Mouse (Mus musculus) embryonic stem cell, embryonic (primary cell): Measurements from ENCODE around the gene Atcay.

Source experiments
- CTCF ChIA-PET, 4 experiments: fragments of 300-600 bp in 2 of 4; fragments of 350-600 bp in 2 of 4; sonication (Branson Sonifier 250); formaldehyde crosslinking; loops; one replicate each; lab custom pipeline; 2022; ENCODE audit warnings: inconsistent platforms in 2 of 4; lab: Charles Lee
- POLR2A ChIA-PET, 4 experiments: fragments of 300-600 bp in 2 of 4; fragments of 350-600 bp in 2 of 4; sonication (Branson Sonifier 250); formaldehyde crosslinking; loops; one replicate each; lab custom pipeline; 2022; ENCODE audit warnings: antibody characterized with exemption in 4 of 4, inconsistent platforms in 1 of 4; lab: Charles Lee

The Atcay gene

GRCm38 (mm10) chr10:81229735-81230437 lies 747 bp downstream of the Atcay start:
- ChIA-PET POLR2A (interaction anchor here (0.5 to 2.1 kb wide), 12 partner anchors 9 to 524 kb away, joined by 3 to 9 read pairs (median 3); partner anchors contain the start of genes Eef2 (in 1 of the 4), Hmg20b (in 1 of the 4) and Tjp3 (in 1 of the 4)), CTCF (interaction anchor here (0.6 to 4.2 kb wide), 27 partner anchors 10 to 1021 kb away, joined by 3 to 37 read pairs (median 8); partner anchors contain the start of genes Apba3 (in 1 of the 4), Mrpl54 (in 1 of the 4), Pip5k1c (in 1 of the 4) and Tjp3 (in 1 of the 4))

DNA sequence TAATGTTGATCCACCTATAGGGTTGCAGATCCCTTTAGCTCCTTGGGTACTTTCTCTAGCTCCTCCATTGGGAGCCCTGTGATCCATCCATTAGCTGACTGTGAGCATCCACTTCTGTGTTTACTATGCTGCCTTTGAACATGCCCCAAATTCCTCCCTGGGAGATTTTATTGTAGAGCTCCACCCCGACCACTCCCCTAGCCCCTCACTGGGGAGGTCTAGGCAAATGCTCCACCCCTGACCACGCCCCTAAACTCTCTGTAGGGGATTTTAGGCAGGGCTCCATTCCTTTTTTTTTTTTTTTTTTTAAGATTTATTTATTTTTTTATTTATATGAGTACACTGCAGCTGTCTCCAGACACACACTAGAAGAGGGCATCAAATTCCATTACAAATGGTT lies 6.9 kb downstream of the Atcay start:
- CTCF ChIA-PET: interaction anchor here (0.5 to 2.5 kb wide), 21 partner anchors 8 to 477 kb away, joined by 3 to 16 read pairs (median 4); partner anchors contain the start of genes Pip5k1c (in 1 of the 4) and Zfr2 (in 1 of the 4)
- POLR2A ChIA-PET: interaction anchor here (0.6 to 2.5 kb wide), 22 partner anchors 9 to 294 kb away, joined by 3 to 9 read pairs (median 4); partner anchors contain the start of genes Eef2 (in 1 of the 4), Map2k2 (in 1 of the 4), Matk (in 1 of the 4) and Zfr2 (in 1 of the 4)

- ChIA-PET POLR2A (interaction anchor here in 1 of 4 experiments (0.8 to 1.7 kb wide), 3 partner anchors 10 to 81 kb away, joined by 3 to 4 read pairs (median 4); no protein-coding TSS in a partner anchor), CTCF (interaction anchor here in 2 of 4 experiments (0.6 to 4.5 kb wide), 5 partner anchors 9 to 85 kb away, joined by 3 to 21 read pairs (median 4); partner anchors contain the start of gene Atcay (in 1 of the 2))
Observed at GRCm38 (mm10) chr10:81221402-81222015, 9.1 kb downstream of the Atcay start.

GRCm38 (mm10) chr10:81217964-81218363 lies 12.7 kb downstream of the Atcay start:
- POLR2A ChIA-PET: interaction anchor here in 2 of 4 experiments (0.6 to 1.7 kb wide), 6 partner anchors 10 to 184 kb away, joined by 3 to 6 read pairs (median 3); no protein-coding TSS in a partner anchor
- CTCF ChIA-PET: interaction anchor here (0.5 to 4.5 kb wide), 22 partner anchors 8 to 333 kb away, joined by 3 to 21 read pairs (median 3); partner anchors contain the start of gene Atcay (in 2 of the 4)

GRCm38 (mm10) chr10:81217267-81217666 lies 13.4 kb downstream of the Atcay start:
- CTCF ChIA-PET: interaction anchor here (0.6 to 4.5 kb wide), 22 partner anchors 12 to 354 kb away, joined by 3 to 21 read pairs (median 3); partner anchors contain the start of genes Atcay (in 2 of the 4), Ncln (in 1 of the 4) and Pip5k1c (in 1 of the 4)
- POLR2A ChIA-PET: interaction anchor here in 3 of 4 experiments (0.6 to 1.7 kb wide), 7 partner anchors 11 to 184 kb away, joined by 3 read pairs; no protein-coding TSS in a partner anchor

DNA sequence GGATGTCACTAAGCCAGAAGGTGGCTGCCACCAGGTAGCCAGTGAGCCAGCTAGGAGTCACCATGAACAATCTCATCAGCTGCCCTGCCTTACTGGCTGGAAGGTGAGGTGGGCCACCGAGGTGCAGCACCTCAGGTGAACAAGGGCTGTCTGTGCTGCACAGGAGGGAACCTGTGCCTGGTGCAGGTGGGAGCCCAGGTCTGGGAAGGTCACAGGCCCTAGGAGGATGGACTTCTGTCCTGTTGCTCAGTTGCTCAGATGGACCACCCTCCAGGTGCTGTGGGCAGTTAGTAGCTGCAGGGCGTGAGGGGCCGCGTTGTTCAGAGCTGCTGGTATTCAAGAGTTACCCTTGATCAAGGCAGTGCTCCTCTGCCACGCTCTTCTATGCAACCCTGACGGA lies 13.8 kb downstream of the Atcay start:
- POLR2A ChIA-PET: interaction anchor here in 3 of 4 experiments (0.6 to 1.7 kb wide), 7 partner anchors 17 to 288 kb away, joined by 3 read pairs; no protein-coding TSS in a partner anchor
- CTCF ChIA-PET: interaction anchor here (0.6 to 3.1 kb wide), 22 partner anchors 13 to 355 kb away, joined by 3 to 11 read pairs (median 3); partner anchors contain the start of genes Atcay (in 1 of the 4), Ncln (in 1 of the 4) and Pip5k1c (in 1 of the 4)

DNA sequence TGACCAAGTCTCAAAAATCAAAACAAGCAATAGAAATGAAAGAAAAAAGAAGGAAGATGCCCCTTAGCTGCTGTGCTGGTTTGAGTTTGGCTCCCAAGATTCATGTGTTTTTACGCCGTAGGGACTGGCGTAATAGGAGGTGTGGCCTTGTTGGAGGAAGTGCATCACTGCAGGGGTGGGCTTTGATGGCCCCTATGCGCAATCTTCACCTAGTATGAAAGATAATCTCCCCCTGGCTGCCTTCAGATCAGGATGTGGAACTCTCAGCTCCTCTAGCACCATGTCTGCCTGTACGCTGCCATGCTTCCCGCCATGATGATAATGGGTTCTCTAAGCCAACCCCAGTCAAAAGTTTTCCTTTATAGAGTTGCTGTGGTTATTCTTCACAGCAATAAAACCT lies 14.4 kb downstream of the Atcay start:
- POLR2A ChIA-PET: interaction anchor here (0.6 to 1.7 kb wide), 7 partner anchors 15 to 287 kb away, joined by 3 to 7 read pairs (median 3); no protein-coding TSS in a partner anchor
- CTCF ChIA-PET: interaction anchor here (0.6 to 3.1 kb wide), 14 partner anchors 13 to 286 kb away, joined by 3 to 8 read pairs (median 3); partner anchors contain the start of genes Atcay (in 1 of the 4) and Matk (in 1 of the 4)

DNA sequence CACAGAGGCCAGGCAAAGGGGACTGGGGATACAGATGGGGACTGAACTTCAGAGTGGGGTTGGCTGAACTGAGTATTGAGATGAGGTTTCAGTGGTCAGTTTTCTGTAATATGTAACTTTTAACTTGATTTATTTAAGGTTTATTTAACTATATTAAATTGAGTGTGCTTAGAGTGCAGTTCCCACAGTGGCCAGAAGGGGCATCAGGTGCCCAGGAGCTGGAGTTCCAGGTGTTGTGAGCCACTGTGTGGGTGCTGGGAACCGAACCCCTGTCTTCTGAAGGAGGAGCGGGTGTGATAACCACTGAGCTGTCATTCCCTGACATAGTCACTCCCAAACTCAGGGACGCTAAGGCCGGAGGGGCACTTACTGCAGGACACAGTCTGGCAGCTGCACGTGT lies 20.5 kb downstream of the Atcay start:
- POLR2A ChIA-PET: interaction anchor here in 2 of 4 experiments (0.6 to 2.3 kb wide), 10 partner anchors 13 to 543 kb away, joined by 3 to 7 read pairs (median 3); partner anchors contain the start of genes Atcay (in 1 of the 2), Cactin (in 1 of the 2) and Pip5k1c (in 1 of the 2)

GRCm38 (mm10) chr10:81204137-81204536 lies 26.5 kb downstream of the Atcay start:
- POLR2A ChIA-PET: interaction anchor here in 1 of 4 experiments (1.0 to 1.2 kb wide), 3 partner anchors 10 to 20 kb away, joined by 3 to 5 read pairs (median 3); no protein-coding TSS in a partner anchor
- CTCF ChIA-PET: interaction anchor here (0.8 to 1.6 kb wide), 6 partner anchors 15 to 138 kb away, joined by 3 to 8 read pairs (median 4); partner anchors contain the start of gene Pip5k1c (in 1 of the 4)

More for the DNA sequence above, 20.5 kb downstream of the Atcay start:
- CTCF ChIA-PET: interaction anchor here (0.6 to 3.4 kb wide), 35 partner anchors 9 to 298 kb away, joined by 3 to 18 read pairs (median 3); partner anchors contain the start of genes Atcay (in 1 of the 4) and Pip5k1c (in 1 of the 4)

DNA sequence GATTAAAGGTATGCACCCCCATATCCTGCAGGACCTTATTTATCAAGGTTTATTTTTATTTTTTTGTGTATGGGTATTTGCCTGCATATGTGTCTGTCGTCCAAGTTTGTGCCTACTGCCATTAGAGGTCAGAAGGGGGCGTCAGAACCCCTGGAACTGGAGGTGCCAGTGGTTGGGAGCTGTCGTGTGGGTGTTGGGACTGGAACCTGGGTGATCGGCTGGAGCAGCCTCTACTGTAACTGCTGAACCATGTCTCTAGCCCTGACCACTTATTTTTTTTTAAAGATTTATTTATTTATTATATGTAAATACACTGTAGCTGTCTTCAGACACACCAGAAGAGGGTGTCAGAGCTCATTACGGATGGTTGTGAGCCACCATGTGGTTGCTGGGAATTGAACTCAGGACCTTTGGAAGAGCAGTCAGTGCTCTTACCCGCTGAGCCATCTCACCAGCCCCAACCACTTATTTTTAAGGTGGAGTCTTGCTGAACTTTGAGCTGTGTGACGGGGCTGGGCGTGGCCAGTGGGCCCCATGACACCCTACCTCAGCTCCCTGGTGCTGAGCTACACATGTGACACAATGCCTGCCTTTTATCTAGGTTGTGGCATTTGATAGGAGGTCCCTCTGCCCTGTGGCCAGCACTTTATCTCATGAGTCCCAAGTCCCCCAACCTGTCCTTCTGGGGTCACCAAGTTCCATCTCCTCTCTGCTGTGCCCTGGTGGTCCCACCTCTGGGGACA lies 27.5 kb downstream of the Atcay start:
- ChIA-PET POLR2A (interaction anchor here (0.7 to 1.2 kb wide), 8 partner anchors 9 to 262 kb away, joined by 3 to 5 read pairs (median 3); no protein-coding TSS in a partner anchor), CTCF (interaction anchor here (0.6 to 2.6 kb wide), 22 partner anchors 9 to 248 kb away, joined by 3 to 9 read pairs (median 4); partner anchors contain the start of gene Pip5k1c (in 2 of the 4))

DNA sequence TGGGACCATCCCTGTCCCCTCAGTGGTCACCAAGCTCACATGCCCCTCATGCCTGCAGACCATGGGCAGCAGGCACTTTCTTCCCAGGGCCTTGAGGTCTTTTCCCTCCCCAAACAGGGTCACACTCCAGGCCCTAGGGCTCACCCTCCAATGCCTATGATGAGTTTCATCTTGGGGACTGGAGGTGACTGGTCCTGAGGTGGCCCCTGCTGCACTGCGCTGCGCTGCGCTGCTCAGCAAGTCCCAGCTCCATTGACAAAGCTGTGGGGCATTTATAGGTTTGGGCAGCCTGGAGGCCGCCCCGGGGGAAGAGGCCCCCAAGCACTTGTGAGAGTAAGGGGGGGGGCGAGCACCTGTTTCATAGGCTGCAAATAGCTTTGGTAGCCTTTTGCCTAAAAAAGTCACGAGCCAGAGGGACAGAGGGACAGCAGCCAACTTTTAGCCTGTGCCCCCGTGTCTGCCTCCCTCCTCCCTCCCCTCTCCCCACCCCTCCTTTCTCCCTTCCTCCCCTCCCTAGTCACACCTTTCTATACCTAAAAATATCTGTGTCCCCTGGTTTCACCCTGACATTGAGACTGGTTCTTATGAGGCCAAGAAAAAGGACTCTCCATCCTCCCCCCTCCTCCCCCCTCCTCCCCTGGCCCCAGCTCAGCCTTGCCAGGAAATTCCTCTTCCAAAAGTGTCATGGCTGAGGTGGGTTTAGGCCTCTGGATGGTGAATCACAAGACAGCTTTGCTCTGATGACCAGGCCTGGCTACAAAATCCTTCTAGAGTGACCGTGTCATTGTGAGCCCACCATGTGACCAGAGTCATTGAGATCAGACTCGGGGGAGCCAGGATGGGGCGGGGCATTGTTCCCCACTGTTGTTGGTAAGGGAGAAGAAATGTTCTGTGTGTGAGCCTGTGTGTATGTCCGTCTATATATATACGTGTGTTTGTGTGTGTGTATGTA lies 28.6 kb downstream of the Atcay start, which contains the start of gene Nmrk2:
TSS of gene Nmrk2 (minus strand) at position 245 of the 952 bp plus-strand sequence.
- CTCF ChIA-PET: interaction anchor here (0.5 to 2.6 kb wide), 15 partner anchors 8 to 663 kb away, joined by 3 to 14 read pairs (median 3); partner anchors contain the start of genes Atp8b3 (in 1 of the 4), Fzr1 (in 1 of the 4), Pip5k1c (in 1 of the 4) and Zfr2 (in 1 of the 4)
- POLR2A ChIA-PET: interaction anchor here in 1 of 4 experiments (0.6 to 1.0 kb wide), 2 partner anchors 9 to 272 kb away, joined by 3 to 4 read pairs; partner anchors contain the start of gene Gadd45b

DNA sequence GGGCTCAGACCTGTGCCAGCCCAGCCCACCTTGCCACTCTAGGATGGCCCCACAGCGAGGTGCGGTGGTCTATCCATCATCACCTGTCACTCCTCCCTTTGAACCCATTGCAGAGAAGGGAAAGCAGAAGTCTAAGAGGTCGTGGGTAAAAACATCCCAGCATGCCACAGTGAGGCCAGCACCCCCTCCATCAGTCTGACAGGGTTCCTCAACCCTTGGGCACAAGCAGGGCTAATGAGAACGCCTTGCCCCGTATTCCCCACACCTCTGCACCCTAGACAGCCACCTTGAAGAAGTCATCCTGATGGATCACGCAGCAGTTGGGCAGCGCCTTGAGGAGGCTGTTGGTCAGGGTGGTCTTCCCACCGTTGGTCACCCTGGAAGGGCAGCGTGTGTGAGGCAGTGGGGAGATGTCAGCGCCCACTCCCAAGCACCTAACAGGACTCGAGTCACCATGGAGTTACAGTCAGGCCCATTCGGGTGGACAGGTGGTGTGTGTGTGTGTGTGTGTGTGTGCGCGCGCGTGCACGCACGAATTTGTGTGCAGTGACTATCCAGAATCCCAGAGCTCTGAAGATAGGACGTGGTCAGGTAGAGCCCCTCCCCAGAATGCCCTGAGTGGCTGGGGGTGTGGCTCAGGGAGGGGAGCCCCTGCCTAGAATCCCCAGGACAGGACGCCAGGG lies 29.9 kb downstream of the Atcay start:
- CTCF ChIA-PET: interaction anchor here in 2 of 4 experiments (0.6 to 1.8 kb wide), 4 partner anchors 9 to 131 kb away, joined by 3 to 6 read pairs (median 4); partner anchors contain the start of gene Zfr2 (in 1 of the 2)
- POLR2A ChIA-PET: interaction anchor here in 1 of 4 experiments (0.8 kb wide), 1 partner anchor 96 kb away, joined by 3 read pairs; no protein-coding TSS in a partner anchor

DNA sequence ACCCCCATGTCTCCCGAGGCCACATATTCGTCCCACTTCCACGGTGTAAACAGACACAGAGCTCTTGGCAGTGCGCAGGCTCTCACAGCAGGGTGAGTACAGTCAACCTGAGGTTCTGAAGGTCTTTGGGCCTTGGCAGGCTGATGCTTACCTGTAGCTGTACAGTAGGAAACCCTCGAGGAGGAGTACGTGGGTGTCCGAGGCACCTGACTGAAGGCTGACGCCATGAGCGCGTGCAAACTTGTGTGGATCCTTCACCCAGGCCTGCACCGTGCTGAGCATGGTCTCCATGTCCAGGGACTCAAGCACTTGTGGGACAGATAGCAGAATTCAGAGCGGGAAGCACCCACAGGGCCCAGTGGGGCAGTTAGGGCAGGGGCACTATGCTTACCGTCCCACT lies 30.5 kb downstream of the Atcay start:
- ChIA-PET CTCF (interaction anchor here in 1 of 4 experiments (1.8 kb wide), 1 partner anchor 10 kb away, joined by 6 read pairs; no protein-coding TSS in a partner anchor), POLR2A (no interaction called here)

- POLR2A ChIA-PET: no interaction called here
Observed at GRCm38 (mm10) chr10:81198990-81199389, 31.6 kb downstream of the Atcay start.

More at GRCm38 (mm10) chr10:81198990-81199389, 31.6 kb downstream of the Atcay start:
- CTCF ChIA-PET: interaction anchor here in 2 of 4 experiments (0.9 to 1.3 kb wide), 6 partner anchors 18 to 353 kb away, joined by 3 read pairs; partner anchors contain the start of gene Pip5k1c (in 1 of the 2)
